Mouse (Mus musculus) liver, embryonic 14.5 days (tissue): Measurements from ENCODE around the gene Srbd1.

Source experiments
- CTCF ChIP-seq: IDR thresholded peaks from 2 replicates; pipeline ENCODE4 v1.5.1; 2016; ENCODE audit warnings: antibody characterized with exemption, low read depth, control low read depth
- EP300 ChIP-seq: IDR thresholded peaks from 2 replicates; pipeline ENCODE4 v1.6.1; 2016; ENCODE audit warnings: antibody characterized with exemption, low read depth

GRCm38 (mm10) chr17:85935268-85935667 is 209.7 kb downstream of the Srbd1 start:
- TF ChIP-seq CTCF = no peak
- no peak for TF ChIP-seq EP300
